Mouse (Mus musculus) forebrain, embryonic 16.5 days (tissue): Measurements from ENCODE around the gene Gm27021. TPM values are rescaled to one million over a fixed set of nuclear protein-coding genes. Genes with fewer than 3 reads are reported as not detected.

Experiments used
- ATAC-seq: fragments of 200-750 bp; cut with Nextera tagmentation; 2 replicates; pipeline ENCODE4 v1.8.0; 2017; ENCODE audit warnings: mild to moderate bottlenecking, moderate library complexity
- H3K27ac ChIP-seq: fragments of 300-500 bp; sonication (generic); 2 replicates; pipeline ENCODE4 v1.5.1; 2014; ENCODE audit warnings: low read length, control low read depth
- H3K27me3 ChIP-seq: fragments of 300-500 bp; sonication (generic); replicated peaks from 2 replicates; pipeline ENCODE4 v1.6.1; 2014; ENCODE audit warnings: low read length; ENCODE audit not compliant: control insufficient read depth, insufficient read depth
- H3K36me3 ChIP-seq: fragments of 300-500 bp; sonication (generic); 2 replicates; pipeline ENCODE4 v1.6.1; 2014; ENCODE audit not compliant: control insufficient read depth, insufficient read depth
- H3K4me1 ChIP-seq: fragments of 300-500 bp; sonication (generic); replicated peaks from 2 replicates; pipeline ENCODE4 v1.6.1; 2014; ENCODE audit warnings: low read length; ENCODE audit not compliant: control insufficient read depth, insufficient read depth
- H3K4me2 ChIP-seq: fragments of 300-500 bp; sonication (generic); 2 replicates; pipeline ENCODE4 v1.6.1; 2014; ENCODE audit warnings: mild to moderate bottlenecking, low read length, control low read depth
- H3K4me3 ChIP-seq: fragments of 300-500 bp; sonication (generic); replicated peaks from 2 replicates; pipeline ENCODE4 v1.5.1; 2014; ENCODE audit warnings: mild to moderate bottlenecking, low read length, control low read depth
- H3K9ac ChIP-seq: fragments of 300-500 bp; sonication (generic); replicated peaks from 2 replicates; pipeline ENCODE4 v1.6.1; 2014; ENCODE audit warnings: low read depth, low read length, control low read depth
- H3K9me3 ChIP-seq: fragments of 300-500 bp; sonication (generic); 2 replicates; pipeline ENCODE4 v1.6.1; 2016; ENCODE audit warnings: low read length; ENCODE audit not compliant: control insufficient read depth
- WGBS: fragments of 180-500 bp; shearing (Covaris S2); extraction: QIAGEN DNeasy Blood & Tissue Kit; methylation state at CpG from one replicate; pipeline ENCODE4 v1.1.7; 2014; 5-methylcytosine and 5-hydroxymethylcytosine counted together
- polyA plus RNA-seq: library from polyadenylated mRNA; unstranded; fragments of >200 nt; fragmentation: Nextera tagmentation; extraction: Ambion mirVana; gene quantifications from 2 replicates; pipeline ENCODE4 v1.2.1, GENCODE M21; 2015

Gm27021 gene
- polyA plus RNA-seq, 1 experiment from 2014 or later: 5.5 TPM

GRCm38 (mm10) chr8:120569939-120570715, 97.8 kb downstream of the Gm27021 start:
- Histone ChIP-seq H3K4me1 (peaks cover 18% of the 10 kb centered on the region), H3K4me2 (no peak overlapping the region), H3K9me3 (no peaks in the 10 kb centered on the region), H3K9ac (no peak overlapping the region; the same call in 1 of the 2 replicates), H3K36me3 (peaks cover 58% of the 10 kb centered on the region), H3K4me3 (no peak overlapping the region), H3K27me3 (no peaks in the 10 kb centered on the region), H3K27ac (0 out of 2 replicates have a peak overlapping the region, but pooled peaks have one; percentile 40)
- 0 out of 2 replicates have a peak, but pooled peaks have one; percentile 16 for ATAC-seq
- WGBS: 56% methylated on average over 13 of the region's 13 CpGs

GRCm38 (mm10) chr8:120569123-120569522, 98.8 kb downstream of the Gm27021 start:
- no peak overlapping the region for H3K4me2 ChIP-seq
- WGBS: 93% methylated on average over 17 of the region's 17 CpGs
- H3K4me3 ChIP-seq: no peak overlapping the region
- no peak for ATAC-seq
- H3K36me3 ChIP-seq: peaks cover 48% of the 10 kb centered on the region
- no peak overlapping the region for H3K27ac ChIP-seq
- H3K4me1 ChIP-seq: peaks cover 28% of the 10 kb centered on the region
- H3K9ac ChIP-seq: no peak overlapping the region
- H3K27me3 ChIP-seq: no peaks in the 10 kb centered on the region
- no peaks in the 10 kb centered on the region for H3K9me3 ChIP-seq

GRCm38 (mm10) chr8:120568164-120568798, 99.6 kb downstream of the Gm27021 start:
- Histone ChIP-seq H3K36me3 (peaks cover 41% of the 10 kb centered on the region), H3K4me3 (no peak overlapping the region), H3K9me3 (no peaks in the 10 kb centered on the region), H3K27me3 (no peaks in the 10 kb centered on the region), H3K4me2 (no peak overlapping the region), H3K4me1 (peaks cover 37% of the 10 kb centered on the region), H3K27ac (no peak overlapping the region), H3K9ac (no peak overlapping the region)
- no peak for ATAC-seq
- WGBS: 95% methylated on average over 33 of the region's 37 CpGs

- WGBS: 97% methylated on average over 17 of the region's 17 CpGs
- no peaks in the 10 kb centered on the region for H3K27me3 ChIP-seq
- H3K9me3 ChIP-seq: no peaks in the 10 kb centered on the region
- H3K4me2 ChIP-seq: no peak overlapping the region
- peaks cover 37% of the 10 kb centered on the region for H3K36me3 ChIP-seq
- peaks cover 42% of the 10 kb centered on the region for H3K4me1 ChIP-seq
- no peak overlapping the region for H3K9ac ChIP-seq
- ATAC-seq: no peak
- no peak overlapping the region for H3K4me3 ChIP-seq
- H3K27ac ChIP-seq: no peak overlapping the region
Observed at GRCm38 (mm10) chr8:120567731-120568130, 100.1 kb downstream of the Gm27021 start.

- peaks cover 29% of the 10 kb centered on the region for H3K36me3 ChIP-seq
- H3K4me1 ChIP-seq: peaks cover 53% of the 10 kb centered on the region
- no peak overlapping the region for H3K9ac ChIP-seq
Observed at GRCm38 (mm10) chr8:120566681-120567080, 101.2 kb downstream of the Gm27021 start.

GRCm38 (mm10) chr8:120565151-120565711, 102.6 kb downstream of the Gm27021 start:
- Histone ChIP-seq H3K4me3 (no peak overlapping the region), H3K4me2 (no peak overlapping the region), H3K27ac (peak overlapping the region; percentile 7), H3K9ac (peak overlapping the region; percentile 30; the same call in 1 of the 2 replicates), H3K36me3 (peaks cover 23% of the 10 kb centered on the region), H3K27me3 (no peaks in the 10 kb centered on the region), H3K4me1 (peaks cover 64% of the 10 kb centered on the region), H3K9me3 (no peaks in the 10 kb centered on the region)
- peak; percentile 13; the same call in 1 of the 2 replicates for ATAC-seq
- 9% methylated on average over 7 of the region's 7 CpGs for WGBS

More at GRCm38 (mm10) chr8:120566681-120567080, 101.2 kb downstream of the Gm27021 start:
- no peaks in the 10 kb centered on the region for H3K9me3 ChIP-seq
- H3K27me3 ChIP-seq: no peaks in the 10 kb centered on the region
- no peak overlapping the region for H3K27ac ChIP-seq
- no peak overlapping the region for H3K4me2 ChIP-seq
- 57% methylated on average over 8 of the region's 8 CpGs for WGBS
- peak; percentile 9; the same call in 1 of the 2 replicates for ATAC-seq
- no peak overlapping the region for H3K4me3 ChIP-seq

- Histone ChIP-seq H3K9ac (peak overlapping the region; percentile 24; the same call in 1 of the 2 replicates), H3K27me3 (no peaks in the 10 kb centered on the region), H3K4me1 (peaks cover 75% of the 10 kb centered on the region), H3K36me3 (peaks cover 19% of the 10 kb centered on the region), H3K4me3 (no peak overlapping the region), H3K9me3 (no peaks in the 10 kb centered on the region), H3K4me2 (peak overlapping the region; percentile 4; the same call in 1 of the 2 replicates), H3K27ac (peak overlapping the region; percentile 52)
- peak; percentile 32; the same call in 1 of the 2 replicates for ATAC-seq
- 9% methylated on average over 20 of the region's 20 CpGs for WGBS
Observed at GRCm38 (mm10) chr8:120563851-120564837, 103.7 kb downstream of the Gm27021 start.

- 4% methylated on average over 8 of the region's 8 CpGs for WGBS
- Histone ChIP-seq H3K27me3 (no peaks in the 10 kb centered on the region), H3K9me3 (no peaks in the 10 kb centered on the region), H3K4me1 (peaks cover 83% of the 10 kb centered on the region), H3K4me2 (no peak overlapping the region), H3K27ac (peak overlapping the region; percentile 52), H3K36me3 (peaks cover 11% of the 10 kb centered on the region), H3K4me3 (no peak overlapping the region), H3K9ac (peak overlapping the region; percentile 11; the same call in 1 of the 2 replicates)
- peak; percentile 31; the same call in 1 of the 2 replicates for ATAC-seq
Observed at GRCm38 (mm10) chr8:120563348-120563724, 104.5 kb downstream of the Gm27021 start.
